Mouse (Mus musculus) c-Kit-positive CD71-positive TER-119-negative erythroid progenitor cells, embryonic 14.5 days (primary cell): ENCODE measurements around the gene Pdia3.
"Not testable (repeated sequence)": the region's sequence is repeated elsewhere in the genome, so short reads cannot be mapped to it uniquely, and the experiment has no call there.

Experiments used
- DNase-seq: peaks from one replicate; pipeline ENCODE4 v3.0.0-alpha.2; 2013; ENCODE audit warnings: low read depth

Pdia3 gene

GRCm38 (mm10) chr2:121477491-121478266 lies 64.1 kb downstream of the Pdia3 start:
- DNase-seq = no peak

- no peak for DNase-seq
These were observed 66.9 kb downstream of the Pdia3 start for GRCm38 (mm10) chr2:121480498-121480897.

DNA sequence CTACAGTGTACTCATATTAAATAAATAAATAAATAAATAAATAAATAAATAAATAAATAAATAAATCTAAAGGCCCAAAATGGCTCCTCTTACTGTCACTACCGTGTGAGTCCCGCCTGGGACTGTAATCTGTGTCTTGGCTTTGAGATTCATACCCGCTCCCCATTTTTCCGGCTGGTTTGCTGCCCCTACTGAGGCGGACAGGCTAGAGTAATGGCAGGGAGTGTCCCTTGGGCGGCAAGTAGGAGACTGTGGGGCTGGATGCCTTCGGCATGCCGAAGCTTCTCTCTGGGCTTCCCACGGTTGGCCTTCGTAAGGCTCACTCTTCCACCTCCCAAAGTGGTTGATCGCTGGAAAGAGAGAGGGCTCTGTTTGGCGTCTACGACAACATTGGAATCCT lies 67.3 kb downstream of the Pdia3 start:
- not testable (repeated sequence) for DNase-seq

GRCm38 (mm10) chr2:121483576-121483975 lies 70.0 kb downstream of the Pdia3 start:
- no peak for DNase-seq

- DNase-seq = not testable (repeated sequence)
These were observed 70.8 kb downstream of the Pdia3 start for GRCm38 (mm10) chr2:121484403-121484802.
